Mouse (Mus musculus): Measurements from ENCODE around the gene Tlr7.
A peak's percentile ranks its signal among the peaks of the same experiment; 100 is the strongest.
"Not testable (repeated sequence)": the region's sequence is repeated elsewhere in the genome, so short reads cannot be mapped to it uniquely, and the experiment has no call there.

The Tlr7 gene

GRCm38 (mm10) chrX:167330399-167330798 lies at the start of gene Tlr7:
TSS of gene Tlr7 (minus strand) at chrX:167330558.
- DNase-seq (ENCODE audit: low read depth): peak; percentile 59

- DNase-seq (ENCODE audit: low read depth): no peak
Measured at GRCm38 (mm10) chrX:167380073-167380472, 49.7 kb upstream of the Tlr7 start.

GRCm38 (mm10) chrX:167361231-167361630 lies 30.9 kb upstream of the Tlr7 start:
- not testable (repeated sequence) for DNase-seq (ENCODE audit: low read depth)

- DNase-seq (ENCODE audit: low read depth): no peak
Measured at GRCm38 (mm10) chrX:167359704-167360103, 29.3 kb upstream of the Tlr7 start.

- peak; percentile 40 for DNase-seq (ENCODE audit: low read depth)
Measured at GRCm38 (mm10) chrX:167357415-167357814, 27.1 kb upstream of the Tlr7 start.

- no peak for DNase-seq (ENCODE audit: low read depth)
Measured at GRCm38 (mm10) chrX:167355965-167356364, 25.6 kb upstream of the Tlr7 start.

- DNase-seq (ENCODE audit: low read depth): no peak
Measured at GRCm38 (mm10) chrX:167353617-167354016, 23.3 kb upstream of the Tlr7 start.

- no peak for DNase-seq (ENCODE audit: low read depth)
Measured at GRCm38 (mm10) chrX:167346440-167346839, 16.1 kb upstream of the Tlr7 start.

- DNase-seq (ENCODE audit: low read depth): no peak
Measured at GRCm38 (mm10) chrX:167344356-167344755, 14.0 kb upstream of the Tlr7 start.

- no peak for DNase-seq (ENCODE audit: low read depth)
Measured at GRCm38 (mm10) chrX:167341811-167342210, 11.5 kb upstream of the Tlr7 start.

- no peak for DNase-seq (ENCODE audit: low read depth)
Measured at GRCm38 (mm10) chrX:167340190-167340589, 9.8 kb upstream of the Tlr7 start.

- DNase-seq (ENCODE audit: low read depth): no peak
Measured at GRCm38 (mm10) chrX:167337990-167338389, 7.6 kb upstream of the Tlr7 start.

- no peak for DNase-seq (ENCODE audit: low read depth)
Measured at GRCm38 (mm10) chrX:167334571-167334970, 4.2 kb upstream of the Tlr7 start.

GRCm38 (mm10) chrX:167332607-167333006 lies 2.2 kb upstream of the Tlr7 start:
- DNase-seq (ENCODE audit: low read depth): no peak

GRCm38 (mm10) chrX:167330993-167331392 lies 635 bp upstream of the Tlr7 start:
- DNase-seq (ENCODE audit: low read depth): no peak

- no peak for DNase-seq (ENCODE audit: low read depth)
Measured at GRCm38 (mm10) chrX:167329620-167330019, 738 bp downstream of the Tlr7 start.

GRCm38 (mm10) chrX:167329098-167329497 lies 1.3 kb downstream of the Tlr7 start:
- DNase-seq (ENCODE audit: low read depth): no peak

- DNase-seq (ENCODE audit: low read depth): peak; percentile 12
Measured at GRCm38 (mm10) chrX:167328519-167328918, 1.8 kb downstream of the Tlr7 start.

GRCm38 (mm10) chrX:167323742-167324141 lies 6.6 kb downstream of the Tlr7 start:
- no peak for DNase-seq (ENCODE audit: low read depth)

GRCm38 (mm10) chrX:167321233-167321806 lies 9.0 kb downstream of the Tlr7 start:
- no peak for DNase-seq (ENCODE audit: low read depth)

- DNase-seq (ENCODE audit: low read depth): peak; percentile 25
Measured at GRCm38 (mm10) chrX:167318819-167319396, 11.4 kb downstream of the Tlr7 start.

GRCm38 (mm10) chrX:167315766-167316165 lies 14.6 kb downstream of the Tlr7 start:
- no peak for DNase-seq (ENCODE audit: low read depth)

GRCm38 (mm10) chrX:167315093-167315726 lies 15.1 kb downstream of the Tlr7 start:
- no peak for DNase-seq (ENCODE audit: low read depth)

- DNase-seq (ENCODE audit: low read depth): not testable (repeated sequence)
Measured at GRCm38 (mm10) chrX:167302061-167302460, 28.3 kb downstream of the Tlr7 start.
